Mouse (Mus musculus) urinary bladder, postnatal 4 days (tissue): Measurements from ENCODE around the gene Rad51b.

Source experiments
- DNase-seq, 2 experiments: peaks; one replicate each; pipeline ENCODE4 v3.0.0; 2021 to 2022; ENCODE audit warnings: low spot score in 2 of 2

The Rad51b gene

GRCm38 (mm10) chr12:79686594-79687325 is 389.7 kb downstream of the Rad51b start:
- no peak for DNase-seq

GRCm38 (mm10) chr12:79687683-79688386 is 390.8 kb downstream of the Rad51b start:
- DNase-seq: no peak

GRCm38 (mm10) chr12:79689299-79689698 is 392.2 kb downstream of the Rad51b start:
- DNase-seq: no peak

- no peak for DNase-seq
Observed at GRCm38 (mm10) chr12:79691929-79692862, 395.1 kb downstream of the Rad51b start.

GRCm38 (mm10) chr12:79695832-79696434 is 398.9 kb downstream of the Rad51b start:
- DNase-seq: no peak

GRCm38 (mm10) chr12:79703555-79703954 is 406.5 kb downstream of the Rad51b start:
- no peak for DNase-seq

- no peak for DNase-seq
Observed at GRCm38 (mm10) chr12:79705501-79706266, 408.6 kb downstream of the Rad51b start.

GRCm38 (mm10) chr12:79707565-79708422 is 410.7 kb downstream of the Rad51b start:
- DNase-seq: no peak

- DNase-seq: no peak
Observed at GRCm38 (mm10) chr12:79708423-79708733, 411.3 kb downstream of the Rad51b start.

- no peak for DNase-seq
Observed at GRCm38 (mm10) chr12:79713286-79713685, 416.2 kb downstream of the Rad51b start.

- no peak for DNase-seq
Observed at GRCm38 (mm10) chr12:79714484-79714883, 417.4 kb downstream of the Rad51b start.

GRCm38 (mm10) chr12:79715506-79716345 is 418.6 kb downstream of the Rad51b start:
- DNase-seq: peak in 1 of 2 experiments; percentile 28

- DNase-seq: no peak
Observed at GRCm38 (mm10) chr12:79719091-79719846, 422.2 kb downstream of the Rad51b start.

- no peak for DNase-seq
Observed at GRCm38 (mm10) chr12:79719847-79720201, 422.7 kb downstream of the Rad51b start.

- no peak for DNase-seq
Observed at GRCm38 (mm10) chr12:79724875-79725274, 427.8 kb downstream of the Rad51b start.

GRCm38 (mm10) chr12:79725711-79726110 is 428.6 kb downstream of the Rad51b start:
- DNase-seq: no peak

GRCm38 (mm10) chr12:79726116-79726515 is 429.0 kb downstream of the Rad51b start:
- no peak for DNase-seq

- DNase-seq: no peak
Observed at GRCm38 (mm10) chr12:79726959-79727358, 429.9 kb downstream of the Rad51b start.
